Comparison of ENCODE assay signal across 13 mouse cellular contexts in the genomic region with DNA sequence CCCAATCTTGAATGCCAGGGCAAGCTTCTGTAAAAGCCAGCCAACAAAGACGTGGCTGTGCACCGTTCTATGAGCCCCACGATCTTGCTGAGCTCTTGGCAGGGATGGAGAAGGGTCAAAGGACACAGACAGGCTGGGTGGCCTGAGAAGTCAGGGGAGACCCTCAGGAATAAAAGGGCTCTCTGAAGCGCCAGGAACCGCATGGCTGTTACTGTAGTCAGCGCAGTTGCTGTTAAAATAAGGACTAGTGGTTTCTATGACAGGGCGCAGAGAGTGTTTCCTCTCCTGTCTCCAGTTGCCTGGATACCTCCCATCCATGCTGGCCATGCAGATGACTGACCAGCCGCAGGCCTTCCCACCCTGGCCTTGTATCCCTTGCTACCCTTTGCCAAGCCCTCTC.
A peak's percentile ranks its signal among the peaks of the same experiment; 100 is the strongest.
DNase-seq lines count a peak whose midpoint lies in the region; ATAC-seq lines count a peak whose summit lies in the region.
"Had no signal": no experiment of that assay in that cellular context is flagged by ENCODE, and none has a peak within 500 bp of the region (broad histone marks: within the 10 kb centered on the region; RNA-seq: fewer than 3 reads in every experiment).

No protein-coding gene starts in this region.

- H3K27me3 ChIP-seq in forebrain, embryonic 10.5 days (ENCODE audit: poor library complexity, severe bottlenecking) = 0 out of 2 replicates have a peak, but pooled peaks cover 10% of the 10 kb centered on the region
- no peaks in the 10 kb centered on the region for H3K27me3 ChIP-seq in forebrain, embryonic 12.5 days
- no peaks in the 10 kb centered on the region for H3K27me3 ChIP-seq in embryonic facial prominence, embryonic 14.5 days (replicated peaks; ENCODE audit: control insufficient read depth, insufficient read depth, low read length)
- H3K27me3 ChIP-seq: forebrain, embryonic 13.5 days; stomach, embryonic 15.5 days had no signal

- WGBS in forebrain, embryonic 10.5 days = 83% methylated on average over 8 of the region's 8 CpGs
- 81% methylated on average over 8 of the region's 8 CpGs for WGBS in forebrain, embryonic 12.5 days
- 71% methylated on average over 8 of the region's 8 CpGs for WGBS in embryonic facial prominence, embryonic 14.5 days

- intact Hi-C loops in left cerebral cortex, postnatal 4 days (cut with DNase I) = no loop called here
- intact Hi-C loops in left cerebral cortex, postnatal 36 days (cut with DNase I) = no loop called here
- intact Hi-C loops in heart, postnatal 25 days (cut with DNase I) = no loop called here

- no peaks in the 10 kb centered on the region for H3K9me3 ChIP-seq in forebrain, embryonic 10.5 days
- no peaks in the 10 kb centered on the region for H3K9me3 ChIP-seq in forebrain, embryonic 12.5 days
- peaks cover under 1% of the 10 kb centered on the region; the same call in 1 of the 2 replicates for H3K9me3 ChIP-seq in embryonic facial prominence, embryonic 14.5 days (ENCODE audit: control insufficient read depth, low read length)
- H3K9me3 ChIP-seq: forebrain, embryonic 13.5 days; stomach, embryonic 15.5 days had no signal

- no peak for DNase-seq in forebrain, embryonic 10.5 days (ENCODE audit: extremely low spot score, low spot score)
- DNase-seq in left cerebral cortex, postnatal 4 days = peak; percentile 49
- DNase-seq in left cerebral cortex, postnatal 36 days (ENCODE audit: low spot score in 2 of 2) = no peak
- no peak for DNase-seq in embryonic facial prominence, embryonic 14.5 days (ENCODE audit: low spot score)
- DNase-seq in heart, postnatal 25 days (ENCODE audit: low spot score) = peak; percentile 28
- no peak for DNase-seq in embryo, embryonic 9.5 days (ENCODE audit: extremely low spot score)
- no peak for DNase-seq in testis, postnatal 10 days (ENCODE audit: low spot score)
- DNase-seq: kidney, adult 8-10 months had no signal

- no peaks in the 10 kb centered on the region for H3K36me3 ChIP-seq in forebrain, embryonic 10.5 days (replicated peaks)
- H3K36me3 ChIP-seq in forebrain, embryonic 12.5 days (replicated peaks) = no peaks in the 10 kb centered on the region
- H3K36me3 ChIP-seq in embryonic facial prominence, embryonic 14.5 days (ENCODE audit: control insufficient read depth, insufficient read depth, low read length) = no peaks in the 10 kb centered on the region
- H3K36me3 ChIP-seq: stomach, embryonic 15.5 days had no signal

- no peak overlapping the region for H3K9ac ChIP-seq in forebrain, embryonic 12.5 days
- H3K9ac ChIP-seq in embryonic facial prominence, embryonic 14.5 days (ENCODE audit: low read depth, low read length) = no peak overlapping the region
- H3K9ac ChIP-seq: forebrain, embryonic 13.5 days; stomach, embryonic 15.5 days had no signal

- H3K4me2 ChIP-seq in forebrain, embryonic 12.5 days = no peak overlapping the region
- no peak overlapping the region for H3K4me2 ChIP-seq in embryonic facial prominence, embryonic 14.5 days (ENCODE audit: low read depth, low read length)
- H3K4me2 ChIP-seq: forebrain, embryonic 13.5 days; stomach, embryonic 15.5 days had no signal

- peaks cover 30% of the 10 kb centered on the region for H3K4me1 ChIP-seq in forebrain, embryonic 10.5 days
- 0 out of 2 replicates have a peak, but pooled peaks cover 8% of the 10 kb centered on the region for H3K4me1 ChIP-seq in forebrain, embryonic 12.5 days
- peaks cover 38% of the 10 kb centered on the region for H3K4me1 ChIP-seq in embryonic facial prominence, embryonic 14.5 days (ENCODE audit: control insufficient read depth, insufficient read depth, low read length)
- H3K4me1 ChIP-seq: forebrain, embryonic 13.5 days had no signal

- H3K4me3 ChIP-seq in forebrain, embryonic 10.5 days = no peak overlapping the region
- H3K4me3 ChIP-seq in forebrain, embryonic 12.5 days (replicated peaks) = no peak overlapping the region
- H3K4me3 ChIP-seq in embryonic facial prominence, embryonic 14.5 days (ENCODE audit: low read depth, low read length) = no peak overlapping the region
- H3K4me3 ChIP-seq: forebrain, embryonic 13.5 days; layer of hippocampus, adult 2 months; stomach, embryonic 15.5 days had no signal

- ATAC-seq in forebrain, embryonic 12.5 days (ENCODE audit: low FRiP score) = no peak
- no peak for ATAC-seq in embryonic facial prominence, embryonic 14.5 days (ENCODE audit: low read depth)
- ATAC-seq: activated CD4-positive, CD25-positive, alpha-beta regulatory T cell, adult 4 months; forebrain, embryonic 13.5 days had no signal

- H3K27ac ChIP-seq in forebrain, embryonic 10.5 days = peak overlapping the region; percentile 78
- H3K27ac ChIP-seq in forebrain, embryonic 12.5 days = no peak overlapping the region
- H3K27ac ChIP-seq in embryonic facial prominence, embryonic 14.5 days (replicated peaks; ENCODE audit: low read depth, low read length) = 0 out of 2 replicates have a peak overlapping the region, but pooled peaks have one; percentile 19
- H3K27ac ChIP-seq: forebrain, embryonic 13.5 days; layer of hippocampus, adult 2 months; stomach, embryonic 15.5 days had no signal

Comparison
In these comparisons a context has a peak if more than half of its experiments do, and no peak if none do; other contexts are left out.
1. DNase-seq: peak in left cerebral cortex, postnatal 4 days (single experiment) and heart, postnatal 25 days (single experiment); none in forebrain, embryonic 10.5 days (single experiment), left cerebral cortex, postnatal 36 days (0 of 2), embryonic facial prominence, embryonic 14.5 days (single experiment), embryo, embryonic 9.5 days (single experiment) and testis, postnatal 10 days (single experiment).